Mouse (Mus musculus): ENCODE results near the gene Apela. TPM values are rescaled to one million over a fixed set of nuclear protein-coding genes. Genes with fewer than 3 reads are reported as not detected.
A peak's percentile ranks its signal among the peaks of the same experiment; 100 is the strongest.

Gene Apela
- polyA plus RNA-seq (2016; fragmentation: Nextera tagmentation; extraction: Ambion mirVana), result 2.1 and 2.4 TPM in 2 replicates

DNA sequence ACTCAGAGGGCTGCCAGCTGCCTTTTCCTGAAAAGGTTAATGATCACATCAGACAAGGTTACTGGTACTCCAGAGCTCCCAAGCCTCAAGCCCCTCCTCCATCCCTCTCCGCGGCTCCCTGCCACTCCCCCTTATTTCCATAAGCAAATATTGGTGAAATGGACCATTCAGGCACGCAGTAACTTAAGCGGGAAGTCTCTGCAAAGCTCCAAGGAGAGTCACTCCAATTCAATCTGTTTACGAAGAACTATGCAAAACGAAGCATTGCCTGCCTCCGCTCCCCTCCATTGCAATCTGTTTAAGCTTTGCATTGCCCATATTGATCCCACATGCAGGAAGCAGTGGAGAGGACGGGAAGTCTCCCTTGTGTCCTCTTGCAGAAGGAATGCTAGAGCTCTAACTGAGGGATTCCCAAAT lies at the start of gene Apela:
Gene Apela, minus strand, starts transcription at position 220 of the 417 bp plus-strand sequence.
- peaks cover 13% of the 10 kb centered on the region for H3K4me1 ChIP-seq
- no peaks in the 10 kb centered on the region for H3K36me3 ChIP-seq
- H3K4me3 ChIP-seq, result peak within 1 kb of the TSS; percentile 26
- peak; percentile 74 for ATAC-seq (ENCODE audit: low FRiP score)
- 0 out of 2 replicates have a peak within 1 kb of the TSS, but pooled peaks have one; percentile 1 for H3K9ac ChIP-seq
- 0% methylated on average over 8 of the region's 8 CpGs for WGBS
- H3K4me2 ChIP-seq (replicated peaks), result peak within 1 kb of the TSS; percentile 54
- no peak within 1 kb of the TSS for H3K27ac ChIP-seq
- 0 out of 2 replicates have a peak, but pooled peaks cover 5% of the 10 kb centered on the region for H3K9me3 ChIP-seq (replicated peaks)
- H3K27me3 ChIP-seq, result no peaks in the 10 kb centered on the region

DNA sequence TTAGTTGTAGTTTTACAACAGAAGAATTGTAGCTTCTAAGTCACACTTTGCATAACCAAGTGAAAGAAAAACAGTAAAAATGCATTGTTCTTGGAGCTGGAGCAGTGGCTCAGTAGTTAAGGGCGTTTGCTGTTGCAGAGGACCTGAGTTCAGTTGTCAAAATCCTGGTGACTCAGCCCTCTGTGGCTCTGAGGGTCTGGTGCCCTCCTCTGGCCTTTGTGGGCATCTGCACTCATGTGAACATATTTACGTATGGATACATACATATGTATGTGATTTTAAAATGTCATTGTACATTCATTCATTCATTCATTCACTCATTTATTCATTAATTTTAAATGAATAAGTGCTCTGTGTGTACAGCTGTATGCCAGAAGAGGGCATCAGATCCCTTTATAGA lies 48.5 kb upstream of the Apela start:
- Histone ChIP-seq H3K4me2 (replicated peaks) (no peak overlapping the region), H3K4me3 (no peak overlapping the region), H3K9me3 (replicated peaks) (no peaks in the 10 kb centered on the region), H3K27ac (no peak overlapping the region), H3K36me3 (no peaks in the 10 kb centered on the region), H3K4me1 (no peaks in the 10 kb centered on the region), H3K9ac (no peak overlapping the region), H3K27me3 (no peaks in the 10 kb centered on the region)
- WGBS, result 69% methylated on average over 2 of the region's 2 CpGs
- ATAC-seq (ENCODE audit: low FRiP score), result no peak

DNA sequence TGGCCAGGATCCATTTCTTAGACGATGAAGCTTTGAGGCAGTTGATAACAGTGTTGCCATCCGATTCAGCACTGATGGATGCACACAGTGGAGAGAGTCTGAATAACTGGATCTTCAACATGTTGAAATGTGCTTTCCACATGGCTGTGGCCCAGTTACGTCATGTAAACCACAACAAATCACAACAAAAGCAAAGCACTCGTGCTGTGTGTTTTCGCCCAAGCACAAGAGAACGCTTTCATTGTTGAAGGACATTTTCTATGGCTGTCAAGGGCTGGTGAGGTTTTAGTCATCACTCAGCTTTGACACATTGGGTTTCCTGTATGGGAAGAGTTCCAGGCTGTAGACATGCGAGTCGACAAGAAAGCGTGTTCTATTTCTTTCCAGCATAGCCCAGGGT lies 43.6 kb upstream of the Apela start:
- Histone ChIP-seq H3K4me1 (no peaks in the 10 kb centered on the region), H3K4me2 (replicated peaks) (no peak overlapping the region), H3K36me3 (no peaks in the 10 kb centered on the region), H3K9ac (no peak overlapping the region), H3K27me3 (no peaks in the 10 kb centered on the region), H3K4me3 (no peak overlapping the region), H3K27ac (no peak overlapping the region), H3K9me3 (replicated peaks) (no peaks in the 10 kb centered on the region)
- 81% methylated on average over 9 of the region's 9 CpGs for WGBS
- ATAC-seq (ENCODE audit: low FRiP score), result no peak

DNA sequence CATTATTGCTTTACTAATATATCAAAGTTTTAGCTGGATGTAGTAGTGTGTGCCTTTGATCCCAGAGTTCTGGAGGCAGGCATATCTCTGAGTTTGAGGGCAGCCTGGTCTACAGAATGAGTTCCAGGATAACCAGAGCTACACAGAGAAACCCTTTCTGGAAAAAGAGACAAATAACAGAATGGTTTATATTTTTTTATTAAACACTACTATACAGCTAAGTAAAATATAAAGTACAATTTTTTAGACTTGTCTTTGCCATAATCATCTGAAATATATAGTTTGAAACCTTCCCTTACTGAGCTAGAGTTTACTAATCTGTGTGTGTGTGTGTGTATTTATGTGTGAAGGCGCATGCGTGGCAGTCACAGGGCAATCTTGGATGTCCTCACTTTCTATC lies 37.6 kb upstream of the Apela start, which contains the start of gene Gm10663:
Gene Gm10663, plus strand, starts transcription at position 301 of the 400 bp plus-strand sequence.
- no peak within 1 kb of the TSS for H3K4me3 ChIP-seq
- ATAC-seq (ENCODE audit: low FRiP score), result no peak
- no peaks in the 10 kb centered on the region for H3K4me1 ChIP-seq
- 94% methylated on average over 2 of the region's 2 CpGs for WGBS
- no peaks in the 10 kb centered on the region for H3K9me3 ChIP-seq (replicated peaks)
- H3K9ac ChIP-seq, result no peak within 1 kb of the TSS
- no peaks in the 10 kb centered on the region for H3K27me3 ChIP-seq
- H3K4me2 ChIP-seq (replicated peaks), result no peak within 1 kb of the TSS
- H3K27ac ChIP-seq, result no peak within 1 kb of the TSS
- H3K36me3 ChIP-seq, result no peaks in the 10 kb centered on the region

DNA sequence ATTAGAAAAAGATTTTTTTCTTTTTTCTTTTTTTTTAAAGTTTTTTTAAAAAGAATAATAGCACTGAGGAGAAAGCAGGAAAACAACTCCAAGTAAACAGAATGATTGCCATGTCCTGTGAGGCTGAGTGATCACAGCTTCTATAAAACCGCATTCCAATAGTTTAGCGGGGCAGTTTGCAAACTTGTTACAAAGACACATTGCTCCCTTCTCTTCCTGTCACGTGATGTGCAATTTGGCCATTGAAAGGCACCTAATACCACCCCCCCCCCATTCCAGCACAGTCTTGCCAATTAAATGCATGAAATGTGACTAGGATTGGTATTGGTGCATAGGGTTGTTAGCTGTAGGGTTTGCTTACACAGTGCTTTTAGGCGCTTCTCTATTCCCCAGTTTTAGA lies 33.9 kb upstream of the Apela start:
- Histone ChIP-seq H3K27me3 (no peaks in the 10 kb centered on the region), H3K36me3 (no peaks in the 10 kb centered on the region), H3K4me2 (replicated peaks) (no peak overlapping the region), H3K27ac (no peak overlapping the region), H3K4me3 (no peak overlapping the region), H3K9me3 (replicated peaks) (no peaks in the 10 kb centered on the region), H3K4me1 (no peaks in the 10 kb centered on the region), H3K9ac (no peak overlapping the region)
- ATAC-seq (ENCODE audit: low FRiP score), result no peak
- WGBS, result 75% methylated on average over 4 of the region's 4 CpGs

DNA sequence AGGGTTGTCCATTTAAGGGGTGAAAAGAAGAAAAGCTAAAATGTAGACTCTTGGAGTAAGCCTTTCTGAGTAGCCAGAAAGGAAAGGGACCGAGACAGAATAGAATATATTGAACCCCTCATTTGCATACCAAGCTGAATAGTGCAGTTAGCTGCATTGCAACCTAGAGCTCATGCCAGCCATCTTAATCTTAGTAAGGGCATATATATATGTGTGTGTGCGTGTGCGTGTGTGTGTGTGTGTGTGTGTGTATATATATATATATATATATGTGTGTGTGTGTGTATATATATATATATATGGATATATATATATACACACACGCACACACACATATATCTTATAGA lies 31.3 kb upstream of the Apela start:
- Histone ChIP-seq H3K9me3 (replicated peaks) (no peaks in the 10 kb centered on the region), H3K4me1 (no peaks in the 10 kb centered on the region), H3K36me3 (no peaks in the 10 kb centered on the region), H3K4me2 (replicated peaks) (no peak overlapping the region), H3K27me3 (no peaks in the 10 kb centered on the region), H3K27ac (no peak overlapping the region), H3K4me3 (no peak overlapping the region), H3K9ac (no peak overlapping the region)
- 81% methylated on average over 4 of the region's 4 CpGs for WGBS
- peak; percentile 67; the same call in 1 of the 2 replicates for ATAC-seq (ENCODE audit: low FRiP score)

DNA sequence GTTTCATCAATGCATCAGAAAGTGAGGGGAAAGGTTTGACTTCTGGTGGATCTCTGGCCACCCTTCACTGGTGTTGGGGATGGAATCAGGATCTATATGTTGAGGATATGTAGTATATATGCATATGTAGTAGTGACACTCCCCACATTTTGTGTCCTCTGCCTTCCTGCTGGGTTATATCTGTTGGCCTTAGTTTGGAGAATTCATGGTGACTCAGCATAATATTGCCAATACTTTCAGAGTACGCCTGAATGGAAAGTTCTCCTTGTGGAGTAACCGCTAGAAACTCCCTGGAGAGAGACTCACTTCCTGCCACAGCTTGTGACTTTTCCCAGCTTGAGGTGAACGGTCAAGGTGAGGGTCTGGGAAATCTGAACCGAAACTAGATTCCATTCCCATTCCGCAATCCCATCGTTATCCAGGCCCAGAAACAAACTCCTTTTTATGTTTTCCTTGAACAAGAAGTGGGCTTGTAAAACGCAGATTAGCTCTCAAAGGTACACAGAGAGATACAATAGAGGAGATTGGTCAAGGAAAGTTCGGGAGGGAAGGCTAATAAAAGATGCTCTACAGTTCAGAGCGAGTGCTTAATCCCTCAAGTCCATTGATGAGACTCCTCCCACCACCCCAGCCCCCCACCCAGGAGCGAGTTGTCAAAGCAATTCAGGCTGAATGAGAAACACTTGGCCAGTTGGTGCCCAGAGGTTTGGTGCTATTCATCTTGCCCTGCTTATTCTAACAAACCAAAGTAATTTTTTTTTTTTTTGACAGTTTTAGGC lies 30.7 kb upstream of the Apela start:
- Histone ChIP-seq H3K4me1 (no peaks in the 10 kb centered on the region), H3K27me3 (no peaks in the 10 kb centered on the region), H3K4me3 (no peak overlapping the region), H3K9ac (no peak overlapping the region), H3K36me3 (no peaks in the 10 kb centered on the region), H3K27ac (no peak overlapping the region), H3K9me3 (replicated peaks) (no peaks in the 10 kb centered on the region), H3K4me2 (replicated peaks) (no peak overlapping the region)
- WGBS, result 41% methylated on average over 10 of the region's 10 CpGs
- peak; percentile 44; the same call in 1 of the 2 replicates for ATAC-seq (ENCODE audit: low FRiP score)

DNA sequence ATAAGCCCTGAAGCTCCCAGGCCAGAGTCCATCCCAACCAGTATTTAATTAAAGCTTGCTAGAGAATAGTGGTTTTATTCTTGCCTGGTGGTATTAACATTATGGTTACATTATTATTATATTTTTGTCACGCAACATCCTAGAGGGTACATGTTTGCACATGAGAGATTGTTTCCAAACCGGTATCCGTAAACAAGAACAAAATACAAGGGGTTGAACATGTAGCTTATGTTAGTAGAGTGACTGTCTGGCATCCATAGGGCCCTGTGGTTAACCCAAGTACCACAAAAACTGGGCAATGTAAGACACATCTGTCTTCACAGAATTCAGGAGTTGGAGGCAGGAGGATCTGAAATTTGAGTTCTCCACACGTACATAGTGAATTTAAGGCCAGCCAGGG lies 29.9 kb upstream of the Apela start:
- Histone ChIP-seq H3K27ac (no peak overlapping the region), H3K4me3 (no peak overlapping the region), H3K9me3 (replicated peaks) (no peaks in the 10 kb centered on the region), H3K9ac (no peak overlapping the region), H3K4me2 (replicated peaks) (no peak overlapping the region), H3K36me3 (no peaks in the 10 kb centered on the region), H3K4me1 (no peaks in the 10 kb centered on the region), H3K27me3 (no peaks in the 10 kb centered on the region)
- no peak for ATAC-seq (ENCODE audit: low FRiP score)
- 91% methylated on average over 4 of the region's 4 CpGs for WGBS

DNA sequence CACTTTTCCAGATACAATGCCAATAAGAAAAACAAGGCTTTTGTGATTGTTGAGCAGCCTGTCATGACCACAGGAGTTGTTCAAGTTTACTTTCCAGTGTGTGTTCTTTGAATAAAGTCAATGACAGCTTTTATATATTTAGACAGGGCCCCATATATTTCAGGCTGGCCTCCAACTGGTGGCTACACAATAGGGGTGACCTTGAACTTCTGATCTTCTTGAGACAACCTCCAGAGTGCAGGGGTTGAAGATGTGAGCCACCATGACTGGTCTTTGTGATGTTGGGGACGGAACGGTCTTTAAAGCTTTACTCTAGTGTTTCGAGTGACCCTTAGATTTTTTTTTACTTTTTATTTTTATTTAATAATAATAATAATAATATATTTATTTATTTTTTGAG lies 28.5 kb upstream of the Apela start:
- Histone ChIP-seq H3K9ac (no peak overlapping the region), H3K4me2 (replicated peaks) (no peak overlapping the region), H3K36me3 (no peaks in the 10 kb centered on the region), H3K27ac (no peak overlapping the region), H3K4me1 (no peaks in the 10 kb centered on the region), H3K9me3 (replicated peaks) (no peaks in the 10 kb centered on the region), H3K4me3 (no peak overlapping the region), H3K27me3 (no peaks in the 10 kb centered on the region)
- ATAC-seq (ENCODE audit: low FRiP score), result no peak
- 97% methylated on average over 3 of the region's 3 CpGs for WGBS

DNA sequence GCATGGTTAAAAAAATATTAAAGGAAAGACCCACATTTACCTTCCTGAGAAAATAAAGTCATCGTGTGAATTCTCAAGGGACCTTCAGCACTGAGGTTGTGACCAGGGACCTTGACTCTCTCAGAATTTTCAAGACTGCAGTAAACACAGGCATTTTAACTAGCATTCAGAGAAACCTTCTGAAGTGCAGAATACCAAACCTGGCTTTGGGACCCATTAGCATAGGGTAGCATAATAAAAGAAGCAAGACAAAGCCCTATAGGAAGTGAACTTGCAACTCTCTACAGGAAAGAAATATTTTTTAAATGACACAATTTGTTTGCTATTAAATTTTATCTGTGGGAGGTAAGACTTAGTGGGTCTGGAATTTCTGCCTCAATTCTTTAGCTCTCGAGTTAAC lies 26.9 kb upstream of the Apela start:
- 52% methylated on average over 2 of the region's 2 CpGs for WGBS
- Histone ChIP-seq H3K27me3 (no peaks in the 10 kb centered on the region), H3K9ac (no peak overlapping the region), H3K27ac (no peak overlapping the region), H3K4me2 (replicated peaks) (no peak overlapping the region), H3K4me1 (no peaks in the 10 kb centered on the region), H3K36me3 (no peaks in the 10 kb centered on the region), H3K4me3 (no peak overlapping the region), H3K9me3 (replicated peaks) (no peaks in the 10 kb centered on the region)
- ATAC-seq (ENCODE audit: low FRiP score), result no peak

DNA sequence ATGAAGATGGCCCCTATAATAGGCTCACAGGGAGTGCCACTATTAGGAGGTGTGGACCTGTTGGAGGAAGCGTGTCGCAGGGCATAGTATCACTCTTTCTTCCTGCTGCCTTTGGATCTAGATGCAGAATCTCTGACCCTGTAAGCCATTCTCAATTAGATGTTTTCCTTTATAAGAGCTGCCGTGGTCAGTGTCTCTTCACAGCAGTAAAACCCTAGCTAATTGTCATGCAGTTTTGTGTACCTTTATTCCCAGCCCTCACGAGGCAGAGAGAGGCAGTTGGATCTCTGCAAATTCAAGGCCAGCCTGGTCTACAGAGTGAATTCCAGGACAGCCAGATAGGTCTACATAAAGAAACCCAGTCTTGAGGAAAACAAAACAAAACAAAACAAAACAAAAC lies 25.1 kb upstream of the Apela start:
- Histone ChIP-seq H3K4me3 (no peak overlapping the region), H3K4me2 (replicated peaks) (no peak overlapping the region), H3K9me3 (replicated peaks) (no peaks in the 10 kb centered on the region), H3K27me3 (no peaks in the 10 kb centered on the region), H3K9ac (no peak overlapping the region), H3K27ac (no peak overlapping the region), H3K4me1 (no peaks in the 10 kb centered on the region), H3K36me3 (no peaks in the 10 kb centered on the region)
- no peak for ATAC-seq (ENCODE audit: low FRiP score)
- WGBS, result 75% methylated on average over 4 of the region's 4 CpGs

DNA sequence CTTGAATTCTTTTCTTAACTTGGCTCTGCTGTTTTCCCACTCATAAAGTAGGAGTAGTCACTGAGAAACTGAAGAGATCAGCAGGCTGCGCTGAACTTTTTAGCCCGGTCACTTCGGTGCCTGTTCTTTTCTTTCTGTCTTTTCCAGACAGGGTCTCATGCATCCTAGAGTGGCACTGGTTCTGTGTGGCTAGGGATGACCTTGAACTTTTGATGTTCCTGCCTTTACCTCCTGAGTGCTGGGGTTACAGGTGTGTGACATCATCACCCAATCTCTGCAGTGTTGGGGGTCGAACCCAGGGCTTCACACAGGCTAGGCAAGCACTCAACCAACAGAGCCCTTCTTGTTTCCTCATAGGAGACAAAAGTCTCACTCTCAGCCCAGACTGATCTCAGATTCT lies 19.6 kb upstream of the Apela start:
- H3K9me3 ChIP-seq (replicated peaks), result no peaks in the 10 kb centered on the region
- WGBS, result 94% methylated on average over 4 of the region's 4 CpGs
- H3K9ac ChIP-seq, result no peak overlapping the region
- H3K4me1 ChIP-seq, result no peaks in the 10 kb centered on the region
- no peak overlapping the region for H3K4me2 ChIP-seq (replicated peaks)
- no peak overlapping the region for H3K27ac ChIP-seq
- no peaks in the 10 kb centered on the region for H3K27me3 ChIP-seq
- no peak overlapping the region for H3K4me3 ChIP-seq
- no peak for ATAC-seq (ENCODE audit: low FRiP score)
- H3K36me3 ChIP-seq, result no peaks in the 10 kb centered on the region

DNA sequence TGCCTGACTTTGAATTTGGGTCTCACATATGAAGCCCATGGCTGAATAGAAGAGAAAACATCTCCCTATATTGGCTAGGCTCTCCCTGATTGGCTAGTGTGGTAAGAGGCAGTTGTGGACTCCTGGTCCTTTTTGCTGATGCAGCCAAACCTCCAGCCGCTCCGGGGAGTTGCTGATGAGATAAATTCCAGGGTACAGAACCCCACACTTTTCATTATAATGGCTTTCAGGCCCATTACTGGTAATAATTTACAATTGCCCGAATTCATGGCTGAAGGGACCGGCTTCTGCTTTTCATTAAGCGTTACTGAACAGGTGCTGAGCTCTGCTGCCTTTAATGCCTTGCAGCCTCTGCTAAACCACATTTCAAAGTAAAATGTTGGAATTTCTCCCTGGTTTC lies 16.8 kb upstream of the Apela start:
- Histone ChIP-seq H3K4me1 (no peaks in the 10 kb centered on the region), H3K9ac (no peak overlapping the region), H3K4me2 (replicated peaks) (no peak overlapping the region), H3K9me3 (replicated peaks) (no peaks in the 10 kb centered on the region), H3K4me3 (no peak overlapping the region), H3K36me3 (no peaks in the 10 kb centered on the region), H3K27ac (no peak overlapping the region), H3K27me3 (no peaks in the 10 kb centered on the region)
- 62% methylated on average over 5 of the region's 5 CpGs for WGBS
- no peak for ATAC-seq (ENCODE audit: low FRiP score)
